Mouse (Mus musculus): ENCODE measurements around the gene Arl8b. TPM values are rescaled to one million over a fixed set of nuclear protein-coding genes. Genes with fewer than 3 reads are reported as not detected.

Arl8b gene
- polyA plus RNA-seq, 1 experiment from 2014 or later: 38.0 TPM

DNA sequence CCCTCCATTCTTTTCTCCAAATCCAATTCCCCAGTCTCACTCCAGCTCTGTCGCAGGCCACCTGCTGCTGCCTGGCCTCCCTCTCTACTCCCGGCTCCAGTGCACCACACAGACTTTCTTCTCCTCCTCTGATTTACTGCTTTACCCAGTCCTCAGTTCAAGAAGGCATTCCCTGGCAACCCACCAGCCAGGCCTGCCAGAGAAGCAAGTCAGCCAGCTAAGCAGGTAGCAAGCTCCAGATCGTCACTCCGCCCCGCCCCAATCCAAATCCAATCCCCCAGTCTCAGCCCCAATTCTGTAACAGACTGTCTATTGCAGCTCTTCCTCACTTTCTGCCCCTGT lies 23.2 kb upstream of the Arl8b start:
- Histone ChIP-seq H3K4me3 (replicated peaks) (no peak overlapping the region), H3K9me3 (replicated peaks) (no peaks in the 10 kb centered on the region), H3K4me2 (no peak overlapping the region), H3K36me3 (no peaks in the 10 kb centered on the region), H3K4me1 (replicated peaks) (no peaks in the 10 kb centered on the region), H3K27me3 (no peaks in the 10 kb centered on the region), H3K27ac (no peak overlapping the region), H3K9ac (no peak overlapping the region)
- 66% methylated on average over 5 of the region's 5 CpGs for WGBS (ENCODE audit: insufficient replicate concordance)
- ATAC-seq (ENCODE audit: low read depth) (no peak), DNase-seq (no peak)

DNA sequence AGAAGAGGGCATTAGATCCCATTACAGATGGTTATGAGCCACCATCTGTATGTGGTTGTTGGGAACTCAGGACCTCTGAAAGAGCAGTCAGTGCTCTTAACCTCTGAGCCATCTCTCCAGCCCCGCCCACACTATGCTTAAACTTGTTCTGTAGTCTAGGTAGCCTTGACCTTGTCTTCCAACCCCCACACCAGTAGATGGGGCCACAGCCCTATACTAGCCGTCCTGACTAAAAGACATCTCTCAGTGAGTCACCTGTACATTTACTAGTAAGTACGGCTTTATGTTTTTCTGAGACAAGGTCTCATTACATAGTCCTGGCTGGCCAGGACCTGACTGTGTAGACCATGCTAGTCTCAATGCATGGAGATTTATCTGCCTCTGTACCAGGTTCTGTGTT lies 12.0 kb upstream of the Arl8b start:
- WGBS (ENCODE audit: insufficient replicate concordance): 61% methylated on average over 3 of the region's 3 CpGs
- H3K9ac ChIP-seq: no peak overlapping the region

DNA sequence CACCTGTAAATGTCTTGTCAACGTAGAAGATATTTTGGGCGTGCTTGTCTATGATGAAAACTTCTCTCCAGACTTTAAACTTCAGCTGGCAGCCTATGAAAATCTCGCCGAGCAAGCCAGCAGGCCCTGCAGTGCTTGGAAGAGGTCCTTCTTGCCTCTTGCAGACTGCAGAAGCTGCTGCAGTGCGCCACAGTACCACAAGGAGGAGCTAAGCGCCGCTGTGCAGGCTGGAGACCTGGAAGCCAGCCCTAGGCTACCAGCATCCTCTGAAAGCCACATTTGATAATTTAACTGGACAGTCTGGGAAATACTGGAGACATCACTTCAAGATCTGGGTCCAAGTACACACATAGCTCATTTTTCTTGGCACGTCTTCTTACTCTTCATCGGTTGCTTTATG lies 10.0 kb upstream of the Arl8b start:
- no peak overlapping the region for H3K4me3 ChIP-seq (replicated peaks)
- peaks cover 8% of the 10 kb centered on the region for H3K4me1 ChIP-seq (replicated peaks)
- no peaks in the 10 kb centered on the region for H3K27me3 ChIP-seq
- no peak overlapping the region for H3K4me2 ChIP-seq
- DNase-seq (peak; percentile 25), ATAC-seq (ENCODE audit: low read depth) (peak; percentile 36; the same call in 1 of the 2 replicates)
- no peaks in the 10 kb centered on the region for H3K9me3 ChIP-seq (replicated peaks)
- H3K27ac ChIP-seq: no peak overlapping the region
- no peaks in the 10 kb centered on the region for H3K36me3 ChIP-seq
- WGBS (ENCODE audit: insufficient replicate concordance): 12% methylated on average over 9 of the region's 9 CpGs
- no peak overlapping the region for H3K9ac ChIP-seq

More for the DNA sequence above, 12.0 kb upstream of the Arl8b start:
- Histone ChIP-seq H3K9me3 (replicated peaks) (no peaks in the 10 kb centered on the region), H3K4me2 (no peak overlapping the region), H3K27ac (no peak overlapping the region), H3K36me3 (no peaks in the 10 kb centered on the region), H3K4me1 (replicated peaks) (no peaks in the 10 kb centered on the region), H3K27me3 (no peaks in the 10 kb centered on the region), H3K4me3 (replicated peaks) (no peak overlapping the region)
- DNase-seq: no peak
- no peak; the same call in 1 of the 2 replicates for ATAC-seq (ENCODE audit: low read depth)

DNA sequence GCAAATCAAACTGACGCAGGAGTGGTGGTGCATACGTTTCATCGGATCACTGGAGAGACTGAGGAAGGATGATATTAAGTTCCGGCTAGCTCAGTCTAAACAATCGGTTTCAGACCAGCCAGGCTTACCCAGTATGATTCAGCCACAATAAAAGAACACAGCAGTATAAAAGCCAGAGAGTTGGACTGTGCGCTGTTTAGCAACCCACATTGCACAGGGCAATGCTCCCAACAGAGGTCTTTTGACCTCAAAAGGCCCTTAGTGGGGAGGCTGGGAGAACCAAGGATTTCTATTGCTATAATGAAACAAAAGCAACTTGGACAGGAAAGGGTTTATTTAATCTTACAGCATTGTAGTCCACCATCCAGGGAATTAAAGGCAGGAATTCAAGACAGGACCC lies 9.4 kb upstream of the Arl8b start:
- no peak overlapping the region for H3K27ac ChIP-seq
- no peak for ATAC-seq (ENCODE audit: low read depth)

DNA sequence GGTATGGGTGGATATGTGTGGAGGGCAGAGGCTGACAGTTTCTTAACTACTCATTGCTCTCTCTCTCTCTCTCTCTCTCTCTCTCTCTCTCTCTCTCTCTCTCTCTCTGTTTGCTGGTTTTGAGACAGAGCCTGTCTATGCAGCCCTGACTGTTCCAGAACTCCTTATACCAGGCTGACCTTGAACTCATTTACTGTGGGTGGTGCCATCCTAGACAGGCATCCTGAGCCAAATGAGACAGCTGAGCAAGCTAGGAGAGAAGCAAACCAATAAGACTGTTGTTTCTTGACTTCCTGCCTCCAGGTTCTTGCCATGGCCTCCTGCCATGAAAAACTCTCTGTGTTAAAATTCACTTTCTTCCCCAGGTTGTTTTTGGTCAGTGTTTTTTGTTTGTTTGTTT lies 6.6 kb upstream of the Arl8b start:
- DNase-seq (no peak), ATAC-seq (ENCODE audit: low read depth) (no peak)
- Histone ChIP-seq H3K36me3 (no peaks in the 10 kb centered on the region), H3K4me3 (replicated peaks) (no peak overlapping the region), H3K27ac (no peak overlapping the region), H3K27me3 (no peaks in the 10 kb centered on the region), H3K9me3 (replicated peaks) (no peaks in the 10 kb centered on the region), H3K9ac (no peak overlapping the region), H3K4me2 (no peak overlapping the region), H3K4me1 (replicated peaks) (peaks cover 15% of the 10 kb centered on the region)

More for the DNA sequence above, 9.4 kb upstream of the Arl8b start:
- Histone ChIP-seq H3K4me1 (replicated peaks) (peaks cover 13% of the 10 kb centered on the region), H3K9me3 (replicated peaks) (no peaks in the 10 kb centered on the region), H3K4me3 (replicated peaks) (no peak overlapping the region), H3K36me3 (no peaks in the 10 kb centered on the region), H3K27me3 (no peaks in the 10 kb centered on the region), H3K9ac (no peak overlapping the region), H3K4me2 (no peak overlapping the region)
- 74% methylated on average over 6 of the region's 6 CpGs for WGBS (ENCODE audit: insufficient replicate concordance)
- DNase-seq: no peak

DNA sequence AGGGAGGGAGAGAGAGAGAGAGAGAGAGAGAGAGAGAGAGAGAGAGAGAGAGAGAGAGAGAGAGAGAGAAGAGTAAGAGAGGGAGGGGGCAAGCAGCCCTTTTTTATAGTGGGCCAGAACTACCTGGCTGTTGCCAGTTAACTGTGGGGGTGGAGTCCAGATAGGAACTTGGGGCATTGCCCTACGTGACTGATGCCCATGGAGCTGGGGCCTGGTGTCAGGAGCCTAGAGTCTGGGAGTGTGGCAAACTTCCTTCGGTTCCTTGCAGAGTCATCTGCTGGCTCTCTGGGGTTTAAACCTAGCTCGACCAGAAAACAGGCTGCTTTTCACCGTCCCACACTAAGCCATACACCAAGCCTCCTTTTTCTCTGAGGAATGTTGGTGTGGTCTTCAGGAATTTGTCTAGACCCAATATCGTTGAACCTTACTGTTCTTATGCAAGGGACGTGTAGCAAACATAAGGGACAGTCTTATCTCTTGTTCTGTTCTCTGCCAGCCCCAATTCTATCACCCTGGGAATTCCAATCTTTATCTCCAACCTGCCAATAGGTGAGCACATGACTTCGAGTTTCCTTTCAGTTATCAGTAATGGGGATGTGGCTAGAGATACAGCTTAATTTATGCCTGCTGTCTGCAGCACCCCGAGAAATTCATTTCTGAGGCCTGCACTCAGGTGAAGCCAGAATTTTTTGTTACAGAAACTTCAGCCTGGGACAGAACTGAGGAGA lies 5.2 kb upstream of the Arl8b start:
- DNase-seq (no peak), ATAC-seq (ENCODE audit: low read depth) (peak; percentile 22; the same call in 1 of the 2 replicates)
- Histone ChIP-seq H3K9me3 (replicated peaks) (no peaks in the 10 kb centered on the region), H3K9ac (no peak overlapping the region), H3K4me3 (replicated peaks) (no peak overlapping the region), H3K27me3 (no peaks in the 10 kb centered on the region), H3K4me2 (no peak overlapping the region), H3K27ac (no peak overlapping the region), H3K4me1 (replicated peaks) (peaks cover 15% of the 10 kb centered on the region), H3K36me3 (no peaks in the 10 kb centered on the region)
- WGBS (ENCODE audit: insufficient replicate concordance): 30% methylated on average over 8 of the region's 8 CpGs

DNA sequence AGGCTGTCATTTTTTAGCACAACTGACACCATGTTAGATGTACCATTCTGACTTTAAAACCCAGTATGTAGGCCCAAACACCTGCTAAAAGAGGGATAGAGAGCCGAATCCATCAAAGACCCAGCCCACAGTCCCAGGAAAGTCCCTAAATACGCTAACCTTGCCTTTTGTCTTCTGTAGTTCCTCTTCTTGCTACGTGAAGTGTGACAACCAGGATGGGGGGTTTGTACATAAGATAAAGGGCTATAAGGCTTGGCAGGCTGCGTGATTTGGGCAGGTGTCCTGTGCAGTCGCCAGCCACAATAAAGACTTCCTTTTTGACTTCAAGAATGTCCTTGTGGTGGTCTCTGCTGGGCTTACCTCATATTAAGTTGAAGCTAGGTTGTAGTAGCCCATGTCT lies 4.5 kb upstream of the Arl8b start:
- ATAC-seq (ENCODE audit: low read depth): no peak
- H3K4me2 ChIP-seq: no peak overlapping the region
- H3K9me3 ChIP-seq (replicated peaks): no peaks in the 10 kb centered on the region
- H3K9ac ChIP-seq: no peak overlapping the region
- H3K4me1 ChIP-seq (replicated peaks): peaks cover 15% of the 10 kb centered on the region
- H3K27ac ChIP-seq: no peak overlapping the region
- no peak overlapping the region for H3K4me3 ChIP-seq (replicated peaks)
- WGBS (ENCODE audit: insufficient replicate concordance): 42% methylated on average over 5 of the region's 5 CpGs
- H3K36me3 ChIP-seq: no peaks in the 10 kb centered on the region
- H3K27me3 ChIP-seq: no peaks in the 10 kb centered on the region
- no peak for DNase-seq

DNA sequence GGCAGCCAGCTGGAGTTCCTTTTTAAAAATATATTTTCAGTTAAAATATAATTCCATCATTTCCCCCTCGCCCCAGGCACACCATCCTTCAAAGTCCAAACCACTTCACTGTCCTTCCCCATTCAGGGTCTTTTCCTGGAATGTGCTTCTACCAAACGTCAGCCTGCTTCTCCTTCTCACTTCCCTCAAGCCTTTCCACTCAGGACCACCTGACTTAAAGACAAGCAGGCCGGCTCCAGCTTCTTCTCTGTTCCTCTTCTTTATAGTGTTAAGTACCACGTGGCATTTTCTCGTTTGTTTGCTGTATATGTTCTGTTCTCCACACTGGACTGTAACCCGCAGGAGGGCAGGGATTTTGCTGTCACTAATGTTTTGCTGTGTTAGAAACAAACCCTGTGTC lies 1.0 kb upstream of the Arl8b start:
- no peaks in the 10 kb centered on the region for H3K36me3 ChIP-seq
- no peaks in the 10 kb centered on the region for H3K27me3 ChIP-seq
- H3K27ac ChIP-seq: no peak overlapping the region
- peaks cover 41% of the 10 kb centered on the region for H3K4me1 ChIP-seq (replicated peaks)
- no peak for ATAC-seq (ENCODE audit: low read depth)
- WGBS (ENCODE audit: insufficient replicate concordance): 40% methylated on average over 6 of the region's 6 CpGs
- H3K4me3 ChIP-seq (replicated peaks): no peak overlapping the region
- no peak overlapping the region for H3K4me2 ChIP-seq
- no peaks in the 10 kb centered on the region for H3K9me3 ChIP-seq (replicated peaks)
- no peak overlapping the region for H3K9ac ChIP-seq
- DNase-seq: no peak

DNA sequence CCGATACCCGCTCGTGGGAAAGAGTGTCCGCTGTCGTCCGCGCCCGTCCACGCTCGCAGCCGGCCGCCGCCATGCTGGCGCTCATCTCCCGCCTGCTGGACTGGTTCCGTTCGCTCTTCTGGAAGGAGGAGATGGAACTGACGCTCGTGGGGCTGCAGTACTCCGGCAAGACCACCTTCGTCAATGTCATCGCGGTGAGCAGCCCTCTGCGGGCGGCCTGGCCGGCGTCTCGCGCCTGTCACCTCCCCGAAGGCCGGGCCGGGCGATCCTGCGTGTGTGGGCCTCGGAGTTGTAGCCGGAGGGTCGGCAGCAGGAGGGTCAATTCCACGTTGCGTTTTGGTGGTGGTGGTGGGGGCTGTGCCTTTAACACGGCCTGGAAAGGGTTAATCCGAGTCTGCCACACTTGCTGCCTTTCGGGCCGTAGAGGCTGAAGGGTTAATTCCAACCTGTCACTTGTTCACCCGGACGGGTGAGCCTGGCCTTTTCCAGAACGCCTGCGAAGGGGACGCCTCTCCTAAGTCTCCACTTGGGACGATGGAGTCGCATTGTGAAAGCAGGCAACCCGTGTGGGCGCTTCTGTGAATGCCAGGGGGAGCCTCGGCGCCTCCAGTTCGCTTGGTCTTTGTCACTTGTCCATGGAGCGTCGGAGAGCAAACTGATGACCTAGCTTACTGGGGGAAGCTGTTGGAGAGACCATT lies 434 bp downstream of the Arl8b start:
- H3K4me1 ChIP-seq (replicated peaks): peaks cover 33% of the 10 kb centered on the region
- H3K27me3 ChIP-seq: no peaks in the 10 kb centered on the region
- H3K9me3 ChIP-seq (replicated peaks): no peaks in the 10 kb centered on the region
- peak overlapping the region; percentile 80 for H3K27ac ChIP-seq
- H3K9ac ChIP-seq: peak overlapping the region; percentile 97
- peak overlapping the region; percentile 81 for H3K4me2 ChIP-seq
- DNase-seq (peak; percentile 12), ATAC-seq (ENCODE audit: low read depth) (peak; percentile 41; the same call in 1 of the 2 replicates)
- H3K4me3 ChIP-seq (replicated peaks): peak overlapping the region; percentile 99
- WGBS (ENCODE audit: insufficient replicate concordance): under 1% methylated on average over 57 of the region's 57 CpGs
- H3K36me3 ChIP-seq: no peaks in the 10 kb centered on the region

DNA sequence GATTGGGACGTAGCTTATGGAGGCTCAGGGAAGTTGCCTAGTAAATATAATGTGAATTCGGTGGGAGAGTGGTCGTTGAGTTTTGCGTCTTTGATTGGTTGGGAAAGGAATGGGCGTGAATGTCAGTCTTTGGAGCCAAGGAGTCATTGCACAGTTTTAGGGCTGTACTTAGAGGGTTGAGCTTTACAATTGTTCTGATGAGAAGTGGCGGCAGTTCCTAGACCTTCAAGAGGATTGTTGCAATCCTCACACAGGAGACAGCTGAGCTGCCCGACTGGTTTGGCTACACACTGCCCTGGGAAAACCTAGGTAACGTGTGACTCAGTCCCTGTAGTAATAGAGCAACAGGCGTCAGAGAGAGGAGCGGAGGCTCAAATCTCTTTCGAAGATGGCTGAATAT lies 1.2 kb downstream of the Arl8b start:
- 24% methylated on average over 11 of the region's 11 CpGs for WGBS (ENCODE audit: insufficient replicate concordance)
- peak overlapping the region; percentile 81 for H3K4me2 ChIP-seq
- peaks cover 4% of the 10 kb centered on the region; the same call in 1 of the 2 replicates for H3K36me3 ChIP-seq
- peaks cover 34% of the 10 kb centered on the region for H3K4me1 ChIP-seq (replicated peaks)
- DNase-seq (no peak), ATAC-seq (ENCODE audit: low read depth) (no peak)
- peak overlapping the region; percentile 99 for H3K4me3 ChIP-seq (replicated peaks)
- H3K27ac ChIP-seq: no peak overlapping the region
- peak overlapping the region; percentile 97 for H3K9ac ChIP-seq
- H3K27me3 ChIP-seq: no peaks in the 10 kb centered on the region
- H3K9me3 ChIP-seq (replicated peaks): no peaks in the 10 kb centered on the region

DNA sequence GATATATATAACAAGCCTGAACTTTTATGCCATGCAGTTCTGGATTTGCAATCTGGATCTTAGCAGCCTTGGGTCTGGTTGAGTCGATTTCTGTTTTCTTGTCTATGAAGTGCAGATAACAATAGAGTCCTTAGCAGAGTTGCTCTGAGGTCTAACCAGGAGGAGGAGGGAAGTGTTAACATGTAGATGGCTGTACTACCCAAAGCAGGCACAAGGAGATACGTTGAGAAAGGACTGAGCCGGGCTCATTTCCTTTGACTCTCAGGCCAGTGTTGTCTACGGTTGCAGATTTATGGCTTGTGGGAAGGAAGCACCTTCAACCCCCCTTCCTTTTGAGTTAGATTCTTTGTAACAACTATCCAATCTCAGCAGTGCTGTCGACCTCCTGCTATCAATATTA lies 1.9 kb downstream of the Arl8b start:
- Histone ChIP-seq H3K4me2 (peak overlapping the region; percentile 81), H3K4me1 (replicated peaks) (peaks cover 37% of the 10 kb centered on the region), H3K27me3 (no peaks in the 10 kb centered on the region), H3K4me3 (replicated peaks) (peak overlapping the region; percentile 99), H3K36me3 (peaks cover 6% of the 10 kb centered on the region; the same call in 1 of the 2 replicates), H3K9me3 (replicated peaks) (no peaks in the 10 kb centered on the region), H3K27ac (no peak overlapping the region), H3K9ac (peak overlapping the region; percentile 97; the same call in 1 of the 2 replicates)
- whole genome bisulfite sequencing (ENCODE audit: insufficient replicate concordance): 10% methylated on average over 5 of the region's 5 CpGs
- DNase-seq: no peak
- 0 out of 2 replicates have a peak, but pooled peaks have one; percentile 9 for ATAC-seq (ENCODE audit: low read depth)

Measured in liver, embryonic 13.5 days (tissue).